Mouse (Mus musculus) kidney, postnatal 36 days (tissue): ENCODE data around the gene Lcor.

Experiments
- DNase-seq, 2 experiments: peaks; one replicate each; pipeline ENCODE4 v3.0.0; 2021 to 2022; ENCODE audit warnings: mixed read lengths in 2 of 2

The Lcor gene

GRCm38 (mm10) chr19:41573700-41574099 lies 91.3 kb downstream of the Lcor start:
- DNase-seq: no peak

- DNase-seq: no peak
Measured at GRCm38 (mm10) chr19:41577576-41577975, 95.1 kb downstream of the Lcor start.

- DNase-seq: peak; percentile 55 to 80
Measured at GRCm38 (mm10) chr19:41579311-41579920, 97.0 kb downstream of the Lcor start.

GRCm38 (mm10) chr19:41581706-41582420 lies 99.4 kb downstream of the Lcor start, which contains the start of gene Gm340:
TSS of gene Gm340 (plus strand) at chr19:41582370.
- DNase-seq: peak in 1 of 2 experiments; percentile 8

- DNase-seq: no peak
Measured at GRCm38 (mm10) chr19:41582918-41583514, 100.6 kb downstream of the Lcor start.

GRCm38 (mm10) chr19:41586752-41587151 lies 104.3 kb downstream of the Lcor start:
- no peak for DNase-seq

GRCm38 (mm10) chr19:41587431-41588222 lies 105.2 kb downstream of the Lcor start:
- no peak for DNase-seq

GRCm38 (mm10) chr19:41589026-41589425 lies 106.6 kb downstream of the Lcor start:
- no peak for DNase-seq

GRCm38 (mm10) chr19:41589681-41590080 lies 107.2 kb downstream of the Lcor start:
- no peak for DNase-seq

- no peak for DNase-seq
Measured at GRCm38 (mm10) chr19:41591808-41592207, 109.4 kb downstream of the Lcor start.

- no peak for DNase-seq
Measured at GRCm38 (mm10) chr19:41597170-41597894, 114.9 kb downstream of the Lcor start.

GRCm38 (mm10) chr19:41600647-41601046 lies 118.2 kb downstream of the Lcor start:
- no peak for DNase-seq

GRCm38 (mm10) chr19:41606208-41606987 lies 124.0 kb downstream of the Lcor start:
- DNase-seq: peak in 1 of 2 experiments; percentile 6

GRCm38 (mm10) chr19:41611683-41612082 lies 129.2 kb downstream of the Lcor start:
- DNase-seq: no peak
